Mouse (Mus musculus): ENCODE data around the gene Tmem131.
"Not testable (repeated sequence)": the region's sequence is repeated elsewhere in the genome, so short reads cannot be mapped to it uniquely, and the experiment has no call there.

The Tmem131 gene

GRCm38 (mm10) chr1:36830913-36831866 lies 112.3 kb downstream of the Tmem131 start:
- no peak for DNase-seq (ENCODE audit: low spot score)

- DNase-seq (ENCODE audit: low spot score): no peak
Measured at GRCm38 (mm10) chr1:36824356-36824755, 119.1 kb downstream of the Tmem131 start.

- DNase-seq (ENCODE audit: low spot score): not testable (repeated sequence)
Measured at GRCm38 (mm10) chr1:36821918-36822317, 121.5 kb downstream of the Tmem131 start.

- no peak for DNase-seq (ENCODE audit: low spot score)
Measured at GRCm38 (mm10) chr1:36815166-36815565, 128.3 kb downstream of the Tmem131 start.

- DNase-seq (ENCODE audit: low spot score): no peak
Measured at GRCm38 (mm10) chr1:36814271-36814903, 129.1 kb downstream of the Tmem131 start.

GRCm38 (mm10) chr1:36813415-36813814 lies 130.1 kb downstream of the Tmem131 start:
- DNase-seq (ENCODE audit: low spot score): peak; percentile 43

GRCm38 (mm10) chr1:36811806-36812205 lies 131.7 kb downstream of the Tmem131 start:
- DNase-seq (ENCODE audit: low spot score): no peak

GRCm38 (mm10) chr1:36807782-36808565 lies 135.5 kb downstream of the Tmem131 start:
- DNase-seq (ENCODE audit: low spot score): peak; percentile 32

- DNase-seq (ENCODE audit: low spot score): no peak
Measured at GRCm38 (mm10) chr1:36807086-36807485, 136.4 kb downstream of the Tmem131 start.

- no peak for DNase-seq (ENCODE audit: low spot score)
Measured at GRCm38 (mm10) chr1:36806181-36806905, 137.1 kb downstream of the Tmem131 start.

- DNase-seq (ENCODE audit: low spot score): no peak
Measured at GRCm38 (mm10) chr1:36804833-36805232, 138.6 kb downstream of the Tmem131 start.

GRCm38 (mm10) chr1:36804259-36804658 lies 139.2 kb downstream of the Tmem131 start:
- no peak for DNase-seq (ENCODE audit: low spot score)

- DNase-seq (ENCODE audit: low spot score): no peak
Measured at GRCm38 (mm10) chr1:36800379-36801011, 143.0 kb downstream of the Tmem131 start.

- peak; percentile 38 for DNase-seq (ENCODE audit: low spot score)
Measured at GRCm38 (mm10) chr1:36797481-36797880, 146.0 kb downstream of the Tmem131 start.

GRCm38 (mm10) chr1:36796711-36797110 lies 146.8 kb downstream of the Tmem131 start:
- no peak for DNase-seq (ENCODE audit: low spot score)

- no peak for DNase-seq (ENCODE audit: low spot score)
Measured at GRCm38 (mm10) chr1:36789416-36789815, 154.1 kb downstream of the Tmem131 start.

- DNase-seq (ENCODE audit: low spot score): no peak
Measured at GRCm38 (mm10) chr1:36786377-36786776, 157.1 kb downstream of the Tmem131 start.

GRCm38 (mm10) chr1:36785238-36785641 lies 158.2 kb downstream of the Tmem131 start:
- no peak for DNase-seq (ENCODE audit: low spot score)

- DNase-seq (ENCODE audit: low spot score): peak; percentile 63
Measured at GRCm38 (mm10) chr1:36784365-36785134, 158.9 kb downstream of the Tmem131 start.

- no peak for DNase-seq (ENCODE audit: low spot score)
Measured at GRCm38 (mm10) chr1:36782476-36782875, 161.0 kb downstream of the Tmem131 start.
